Mouse (Mus musculus): ENCODE results near the gene Ccdc32. TPM values are rescaled to one million over a fixed set of nuclear protein-coding genes. Genes with fewer than 3 reads are reported as not detected.
"Not testable (repeated sequence)": the region's sequence is repeated elsewhere in the genome, so short reads cannot be mapped to it uniquely, and the experiment has no call there.

The Ccdc32 gene
- polyA plus RNA-seq, 1 experiment from 2014 or later, result 44.1 TPM

DNA sequence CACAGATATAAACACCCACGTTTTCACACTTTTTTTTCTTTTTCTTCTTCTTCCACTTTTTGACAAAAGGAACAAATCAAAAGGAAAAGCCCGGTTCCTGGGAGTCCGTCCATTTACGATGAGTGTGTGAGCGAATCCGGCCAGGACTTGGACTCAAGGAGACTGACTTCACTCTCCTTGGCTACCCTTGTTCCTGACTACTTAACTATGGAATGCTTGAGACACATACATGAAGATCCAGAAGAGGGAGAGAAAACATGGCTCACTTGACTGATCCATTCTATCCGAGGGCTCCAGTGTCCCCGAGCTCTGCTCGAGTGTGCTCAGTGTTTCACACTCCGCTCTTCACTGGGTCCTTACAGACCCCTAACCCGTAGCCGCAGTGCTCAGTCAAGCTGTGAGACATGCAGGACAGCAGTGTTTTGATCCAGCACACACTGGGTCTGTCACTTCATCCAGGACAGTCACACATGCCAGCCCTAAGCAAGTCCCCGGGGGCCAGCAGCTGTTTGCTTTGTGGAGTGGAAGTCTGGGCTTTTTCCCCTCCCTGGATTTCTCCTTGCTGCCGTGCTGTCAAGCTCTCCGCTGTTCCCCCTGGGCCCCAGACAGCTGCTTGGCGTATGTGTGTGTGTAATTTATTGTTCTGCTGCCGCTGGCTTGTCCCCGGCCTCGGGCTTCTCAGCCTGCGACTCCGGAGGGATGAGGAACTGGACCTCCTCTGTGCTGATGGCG, 10.6 kb downstream of the Ccdc32 start:
- Histone ChIP-seq H3K27ac (ENCODE audit: low read depth, low read length) (peak overlapping the region; percentile 55; the same call in 1 of the 2 replicates), H3K27me3 (replicated peaks; ENCODE audit: control insufficient read depth, insufficient read depth, low read length) (no peaks in the 10 kb centered on the region), H3K4me2 (ENCODE audit: low read length) (peak overlapping the region; percentile 23), H3K9ac (ENCODE audit: low read depth, low read length) (0 out of 2 replicates have a peak overlapping the region, but pooled peaks have one; percentile 13), H3K4me1 (ENCODE audit: control insufficient read depth, insufficient read depth, low read depth, low read length) (peaks cover 8% of the 10 kb centered on the region; the same call in 1 of the 2 replicates), H3K4me3 (ENCODE audit: low read length) (no peak overlapping the region), H3K9me3 (ENCODE audit: control insufficient read depth, low read length) (no peaks in the 10 kb centered on the region), H3K36me3 (ENCODE audit: control insufficient read depth, insufficient read depth, low read length) (peaks cover 17% of the 10 kb centered on the region)
- 43% methylated on average over 22 of the region's 22 CpGs for WGBS
- peak; percentile 64 for ATAC-seq

DNA sequence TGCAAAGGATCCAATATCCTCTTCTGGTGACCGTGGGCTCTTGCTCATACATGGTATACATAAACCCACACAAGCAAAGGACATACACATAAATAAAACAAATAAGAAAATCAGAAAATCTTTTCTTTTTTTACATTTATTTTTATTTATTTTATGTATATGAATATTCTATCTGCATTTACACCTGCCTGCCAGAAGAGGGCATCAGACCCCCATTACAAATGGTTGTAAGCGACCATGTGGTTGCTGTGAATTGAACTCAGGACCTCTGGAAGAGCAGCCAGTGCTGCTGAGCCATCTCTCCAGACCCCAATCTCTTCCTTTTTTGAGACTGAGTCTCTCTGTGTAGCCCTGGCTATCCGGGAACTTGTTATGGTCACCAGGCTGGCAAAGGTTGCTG, 11.5 kb downstream of the Ccdc32 start:
- no peak overlapping the region for H3K4me3 ChIP-seq (ENCODE audit: low read length)
- H3K27me3 ChIP-seq (replicated peaks; ENCODE audit: control insufficient read depth, insufficient read depth, low read length), result no peaks in the 10 kb centered on the region
- peaks cover 17% of the 10 kb centered on the region for H3K36me3 ChIP-seq (ENCODE audit: control insufficient read depth, insufficient read depth, low read length)
- H3K9me3 ChIP-seq (ENCODE audit: control insufficient read depth, low read length), result no peaks in the 10 kb centered on the region
- 96% methylated on average over 3 of the region's 3 CpGs for WGBS
- no peak overlapping the region for H3K9ac ChIP-seq (ENCODE audit: low read depth, low read length)
- no peak overlapping the region for H3K4me2 ChIP-seq (ENCODE audit: low read length)
- no peak overlapping the region for H3K27ac ChIP-seq (ENCODE audit: low read depth, low read length)
- H3K4me1 ChIP-seq (ENCODE audit: control insufficient read depth, insufficient read depth, low read depth, low read length), result peaks cover 8% of the 10 kb centered on the region; the same call in 1 of the 2 replicates
- ATAC-seq, result no peak

DNA sequence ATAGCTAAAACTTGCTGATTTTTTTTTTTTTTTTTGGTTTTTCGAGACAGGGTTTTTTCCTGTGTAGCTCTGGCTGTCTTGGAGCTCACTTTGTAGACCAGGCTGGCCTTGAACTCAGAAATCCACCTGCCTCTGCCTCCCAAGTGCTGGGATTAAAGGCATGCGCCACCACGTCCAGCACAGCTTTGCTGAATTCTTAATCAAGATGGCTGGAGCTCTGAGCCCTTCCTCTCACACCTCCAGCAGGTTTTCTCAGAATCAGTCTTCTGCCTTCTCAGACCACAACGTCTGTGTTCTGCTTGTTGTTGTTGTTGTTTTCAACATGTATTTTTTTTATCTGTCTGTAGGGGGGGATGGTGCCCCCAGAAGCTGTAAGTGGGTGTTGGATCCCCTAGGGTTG, 12.9 kb downstream of the Ccdc32 start:
- WGBS, result 82% methylated on average over 4 of the region's 4 CpGs
- not testable (repeated sequence) for ATAC-seq

DNA sequence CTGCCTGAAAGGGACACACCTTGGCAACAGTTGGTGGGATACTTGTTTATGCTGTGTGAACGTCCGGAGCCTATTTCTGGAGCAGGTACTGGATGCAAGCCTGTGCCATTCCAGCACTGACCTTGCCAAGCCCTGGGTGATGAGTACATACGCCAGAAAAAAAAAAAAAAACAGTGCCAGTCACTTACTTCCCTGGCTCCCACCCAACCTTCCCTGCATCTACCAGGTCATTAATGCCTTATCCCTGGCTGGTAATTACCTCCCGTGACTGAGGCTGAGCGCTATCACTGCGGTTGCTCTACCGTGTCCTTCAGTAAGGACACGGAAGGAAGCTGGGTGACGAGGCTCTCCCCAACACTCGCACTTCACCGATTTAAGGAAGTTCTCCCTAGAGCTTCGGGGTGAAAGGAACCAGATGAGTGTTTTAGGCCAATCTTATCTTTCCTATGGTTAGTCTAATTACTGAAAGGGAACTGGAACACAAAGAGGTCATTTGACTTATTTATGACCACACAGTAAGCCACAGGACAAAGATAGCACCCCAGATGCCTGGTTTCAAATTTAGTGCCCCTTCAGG, 13.5 kb downstream of the Ccdc32 start:
- WGBS, result 52% methylated on average over 12 of the region's 12 CpGs
- Histone ChIP-seq H3K27me3 (replicated peaks; ENCODE audit: control insufficient read depth, insufficient read depth, low read length) (no peaks in the 10 kb centered on the region), H3K4me3 (ENCODE audit: low read length) (no peak overlapping the region), H3K36me3 (ENCODE audit: control insufficient read depth, insufficient read depth, low read length) (peaks cover 3% of the 10 kb centered on the region; the same call in 1 of the 2 replicates), H3K27ac (ENCODE audit: low read depth, low read length) (no peak overlapping the region), H3K4me1 (ENCODE audit: control insufficient read depth, insufficient read depth, low read depth, low read length) (peaks cover 8% of the 10 kb centered on the region; the same call in 1 of the 2 replicates), H3K9ac (ENCODE audit: low read depth, low read length) (no peak overlapping the region), H3K9me3 (ENCODE audit: control insufficient read depth, low read length) (no peaks in the 10 kb centered on the region), H3K4me2 (ENCODE audit: low read length) (no peak overlapping the region)
- ATAC-seq, result no peak

More for the DNA sequence above, 12.9 kb downstream of the Ccdc32 start:
- H3K4me1 ChIP-seq (ENCODE audit: control insufficient read depth, insufficient read depth, low read depth, low read length); H3K27me3 ChIP-seq (replicated peaks; ENCODE audit: control insufficient read depth, insufficient read depth, low read length); H3K36me3 ChIP-seq (ENCODE audit: control insufficient read depth, insufficient read depth, low read length); H3K9ac ChIP-seq (ENCODE audit: low read depth, low read length); H3K27ac ChIP-seq (ENCODE audit: low read depth, low read length); H3K4me3 ChIP-seq (ENCODE audit: low read length); H3K9me3 ChIP-seq (ENCODE audit: control insufficient read depth, low read length); H3K4me2 ChIP-seq (ENCODE audit: low read length): not testable (repeated sequence)

DNA sequence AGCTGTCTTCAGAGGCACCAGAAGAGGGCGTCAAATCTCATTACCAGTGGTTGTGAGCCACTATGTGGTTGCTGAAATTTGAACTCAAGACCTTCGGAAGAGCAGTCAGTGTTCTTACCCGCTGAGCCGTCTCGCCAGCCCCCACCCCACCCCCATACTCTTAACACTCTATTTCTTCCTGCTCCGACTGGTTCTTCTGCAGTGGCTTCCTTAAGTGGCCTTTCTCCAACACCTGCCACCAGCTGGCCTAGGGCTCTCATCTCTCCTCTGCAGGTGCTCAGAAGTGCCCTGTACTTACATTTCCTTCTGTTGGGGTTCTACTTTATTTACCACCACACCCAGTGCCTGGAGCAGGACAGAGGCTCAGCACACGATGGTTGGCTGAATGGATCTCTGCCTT, 14.2 kb downstream of the Ccdc32 start:
- Histone ChIP-seq H3K9ac (ENCODE audit: low read depth, low read length) (no peak overlapping the region), H3K27ac (ENCODE audit: low read depth, low read length) (no peak overlapping the region), H3K27me3 (replicated peaks; ENCODE audit: control insufficient read depth, insufficient read depth, low read length) (no peaks in the 10 kb centered on the region), H3K4me3 (ENCODE audit: low read length) (no peak overlapping the region), H3K4me1 (ENCODE audit: control insufficient read depth, insufficient read depth, low read depth, low read length) (peaks cover 8% of the 10 kb centered on the region; the same call in 1 of the 2 replicates), H3K36me3 (ENCODE audit: control insufficient read depth, insufficient read depth, low read length) (peaks cover 3% of the 10 kb centered on the region; the same call in 1 of the 2 replicates), H3K4me2 (ENCODE audit: low read length) (no peak overlapping the region), H3K9me3 (ENCODE audit: control insufficient read depth, low read length) (no peaks in the 10 kb centered on the region)
- no peak for ATAC-seq
- WGBS, result 85% methylated on average over 7 of the region's 7 CpGs

DNA sequence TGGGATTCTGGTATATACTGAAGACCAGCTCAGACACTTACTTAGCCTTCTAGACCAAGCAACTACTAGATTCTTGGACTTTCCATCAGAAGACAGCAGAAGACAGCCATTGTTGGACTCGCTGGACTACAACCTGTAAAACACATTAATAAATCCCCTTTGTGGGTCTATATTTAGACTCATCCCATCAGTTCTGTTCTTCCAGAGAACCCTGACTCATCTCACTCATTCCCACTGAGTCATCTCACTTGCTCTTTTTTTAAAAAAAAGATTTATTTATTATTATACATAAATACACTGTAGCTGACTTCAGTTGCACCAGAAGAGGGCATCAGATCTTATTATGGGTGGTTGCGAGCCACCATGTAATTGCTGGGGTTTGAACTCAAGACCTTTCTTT, 19.8 kb downstream of the Ccdc32 start:
- Histone ChIP-seq H3K9me3 (ENCODE audit: control insufficient read depth, low read length) (no peaks in the 10 kb centered on the region), H3K9ac (ENCODE audit: low read depth, low read length) (no peak overlapping the region), H3K36me3 (ENCODE audit: control insufficient read depth, insufficient read depth, low read length) (no peaks in the 10 kb centered on the region), H3K4me2 (ENCODE audit: low read length) (no peak overlapping the region), H3K4me3 (ENCODE audit: low read length) (no peak overlapping the region), H3K4me1 (ENCODE audit: control insufficient read depth, insufficient read depth, low read depth, low read length) (no peaks in the 10 kb centered on the region), H3K27me3 (replicated peaks; ENCODE audit: control insufficient read depth, insufficient read depth, low read length) (no peaks in the 10 kb centered on the region), H3K27ac (ENCODE audit: low read depth, low read length) (no peak overlapping the region)
- 98% methylated on average over 2 of the region's 2 CpGs for WGBS
- no peak for ATAC-seq

DNA sequence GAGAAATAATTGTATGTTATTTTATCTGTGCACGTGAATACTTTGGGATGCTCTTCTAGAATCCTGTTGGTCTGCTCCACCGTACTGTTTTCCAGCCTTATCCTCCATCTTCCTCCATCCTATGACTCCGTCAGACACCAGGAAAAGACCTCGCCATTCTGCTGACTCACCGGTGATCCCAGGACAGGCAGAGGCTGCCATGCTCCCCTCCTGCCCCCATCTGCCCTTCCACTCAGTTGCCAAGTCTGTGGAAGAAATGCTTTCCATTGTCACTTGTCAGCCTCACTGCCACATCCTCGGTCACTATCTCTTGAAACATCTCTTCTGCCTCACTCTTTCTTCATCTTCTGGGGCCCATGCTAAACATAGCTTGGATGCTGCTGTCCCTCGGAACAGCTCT, 22.3 kb downstream of the Ccdc32 start:
- no peak for ATAC-seq
- no peaks in the 10 kb centered on the region for H3K36me3 ChIP-seq (ENCODE audit: control insufficient read depth, insufficient read depth, low read length)
- H3K4me3 ChIP-seq (ENCODE audit: low read length), result no peak overlapping the region
- no peak overlapping the region for H3K27ac ChIP-seq (ENCODE audit: low read depth, low read length)
- no peaks in the 10 kb centered on the region for H3K4me1 ChIP-seq (ENCODE audit: control insufficient read depth, insufficient read depth, low read depth, low read length)
- 89% methylated on average over 7 of the region's 7 CpGs for WGBS
- no peaks in the 10 kb centered on the region for H3K9me3 ChIP-seq (ENCODE audit: control insufficient read depth, low read length)
- H3K4me2 ChIP-seq (ENCODE audit: low read length), result no peak overlapping the region
- H3K27me3 ChIP-seq (replicated peaks; ENCODE audit: control insufficient read depth, insufficient read depth, low read length), result no peaks in the 10 kb centered on the region
- H3K9ac ChIP-seq (ENCODE audit: low read depth, low read length), result no peak overlapping the region

DNA sequence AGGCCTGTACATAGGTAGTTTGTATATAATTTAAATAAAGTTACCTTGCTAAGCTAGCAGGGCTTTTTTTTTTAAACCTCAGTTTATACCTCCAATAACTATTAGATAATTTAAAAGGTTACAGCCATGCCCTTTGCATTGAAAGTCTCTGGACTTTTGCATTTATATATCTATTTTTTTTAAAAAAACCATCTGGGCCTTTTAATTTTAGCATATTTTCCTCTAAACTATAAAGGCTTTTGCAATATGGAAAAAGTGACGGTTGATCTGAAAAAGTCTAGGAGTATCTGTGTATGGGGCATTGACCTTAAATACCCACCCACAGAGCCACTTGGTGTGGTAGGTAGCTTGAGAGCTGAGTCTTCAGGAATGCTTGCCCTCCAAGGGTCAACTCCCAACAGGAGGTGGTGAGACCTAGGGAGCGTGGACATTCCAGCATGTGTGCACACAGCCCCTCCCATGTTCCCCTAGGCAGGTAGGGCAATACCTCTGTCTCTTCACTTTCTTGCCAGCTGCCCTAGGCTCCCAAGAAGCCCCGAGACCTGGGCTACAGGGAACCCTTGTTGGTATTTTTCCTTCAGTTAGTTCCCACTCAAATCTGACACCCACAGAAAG, 30.1 kb downstream of the Ccdc32 start:
- Histone ChIP-seq H3K9me3 (ENCODE audit: control insufficient read depth, low read length) (no peaks in the 10 kb centered on the region), H3K9ac (ENCODE audit: low read depth, low read length) (no peak overlapping the region), H3K4me1 (ENCODE audit: control insufficient read depth, insufficient read depth, low read depth, low read length) (peaks cover 14% of the 10 kb centered on the region), H3K27me3 (replicated peaks; ENCODE audit: control insufficient read depth, insufficient read depth, low read length) (no peaks in the 10 kb centered on the region), H3K4me3 (ENCODE audit: low read length) (no peak overlapping the region), H3K27ac (ENCODE audit: low read depth, low read length) (no peak overlapping the region), H3K36me3 (ENCODE audit: control insufficient read depth, insufficient read depth, low read length) (no peaks in the 10 kb centered on the region), H3K4me2 (ENCODE audit: low read length) (no peak overlapping the region)
- ATAC-seq, result no peak
- 42% methylated on average over 3 of the region's 3 CpGs for WGBS

DNA sequence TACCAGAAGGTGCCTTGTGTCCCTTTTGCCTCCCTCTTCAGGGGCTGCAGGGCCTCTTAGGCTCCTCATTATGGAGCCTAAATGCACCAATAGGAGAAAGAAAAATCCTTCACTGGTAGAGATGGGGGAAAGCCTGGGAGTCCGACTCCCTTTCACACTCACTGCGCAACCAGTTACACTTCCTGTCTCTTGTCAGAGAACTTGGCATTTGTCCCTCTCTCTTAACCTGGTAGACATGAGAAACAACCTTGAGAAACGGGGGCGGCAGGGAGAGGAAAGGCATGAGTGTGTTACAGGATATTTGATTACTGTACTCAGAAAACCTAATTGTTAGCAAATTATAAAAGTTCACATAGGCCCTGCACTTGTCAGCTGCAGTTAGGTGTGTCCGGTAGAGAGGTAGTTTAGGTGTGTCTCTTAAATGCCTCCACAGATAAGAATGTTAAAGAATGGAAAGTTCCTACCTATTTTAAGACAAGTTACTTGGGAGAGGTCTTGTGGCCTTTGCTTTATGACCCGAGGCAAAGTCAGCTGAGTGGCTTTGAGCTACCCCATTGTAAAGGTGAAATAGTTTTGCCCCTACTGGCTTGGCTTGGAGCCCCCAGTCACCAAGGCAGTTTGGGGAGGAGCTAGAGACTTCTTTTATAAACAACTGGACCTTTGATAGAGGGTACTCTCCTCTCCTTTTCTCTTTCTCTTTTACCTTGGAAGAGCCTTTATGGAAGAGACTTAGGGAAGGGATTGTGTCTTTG, 30.9 kb downstream of the Ccdc32 start:
- ATAC-seq, result no peak
- Histone ChIP-seq H3K36me3 (ENCODE audit: control insufficient read depth, insufficient read depth, low read length) (no peaks in the 10 kb centered on the region), H3K4me2 (ENCODE audit: low read length) (no peak overlapping the region), H3K9ac (ENCODE audit: low read depth, low read length) (no peak overlapping the region), H3K4me1 (ENCODE audit: control insufficient read depth, insufficient read depth, low read depth, low read length) (peaks cover 14% of the 10 kb centered on the region), H3K9me3 (ENCODE audit: control insufficient read depth, low read length) (no peaks in the 10 kb centered on the region), H3K4me3 (ENCODE audit: low read length) (no peak overlapping the region), H3K27ac (ENCODE audit: low read depth, low read length) (no peak overlapping the region), H3K27me3 (replicated peaks; ENCODE audit: control insufficient read depth, insufficient read depth, low read length) (no peaks in the 10 kb centered on the region)
- WGBS, result 81% methylated on average over 6 of the region's 6 CpGs
